Mouse (Mus musculus) urinary bladder, postnatal 25 days (tissue): ENCODE results near the gene Cnot4.
"Not testable (repeated sequence)": the region's sequence is repeated elsewhere in the genome, so short reads cannot be mapped to it uniquely, and the experiment has no call there.

Experiments used
- DNase-seq: peaks from one replicate; pipeline ENCODE4 v3.0.0; 2022; ENCODE audit warnings: low spot score

Cnot4 gene

GRCm38 (mm10) chr6:35133579-35134488, at the start of gene Cnot4:
Gene Cnot4 (minus strand): TSS chr6:35133724.
- peak; percentile 92 for DNase-seq

GRCm38 (mm10) chr6:35179299-35179698, 45.8 kb upstream of the Cnot4 start:
- not testable (repeated sequence) for DNase-seq

- no peak for DNase-seq
These were observed 44.2 kb upstream of the Cnot4 start for GRCm38 (mm10) chr6:35177650-35178272.

- DNase-seq = peak; percentile 73
These were observed 43.6 kb upstream of the Cnot4 start, which contains the start of gene Nup205 for GRCm38 (mm10) chr6:35176979-35177649. Gene Nup205 (plus strand): TSS chr6:35177421.

- DNase-seq = no peak
These were observed 39.7 kb upstream of the Cnot4 start for GRCm38 (mm10) chr6:35173181-35173580.

- DNase-seq = not testable (repeated sequence)
These were observed 38.5 kb upstream of the Cnot4 start for GRCm38 (mm10) chr6:35172028-35172427.

GRCm38 (mm10) chr6:35169250-35169649, 35.7 kb upstream of the Cnot4 start:
- DNase-seq = no peak

GRCm38 (mm10) chr6:35154540-35154939, 21.0 kb upstream of the Cnot4 start:
- DNase-seq = no peak

- DNase-seq = no peak
These were observed 14.3 kb upstream of the Cnot4 start for GRCm38 (mm10) chr6:35147726-35148422.

GRCm38 (mm10) chr6:35145569-35145968, 12.0 kb upstream of the Cnot4 start:
- DNase-seq = no peak

GRCm38 (mm10) chr6:35140351-35140750, 6.8 kb upstream of the Cnot4 start:
- DNase-seq = no peak

GRCm38 (mm10) chr6:35134844-35135243, 1.3 kb upstream of the Cnot4 start:
- DNase-seq = no peak

- DNase-seq = no peak
These were observed 312 bp downstream of the Cnot4 start for GRCm38 (mm10) chr6:35133246-35133578.

- DNase-seq = peak; percentile 19
These were observed 718 bp downstream of the Cnot4 start for GRCm38 (mm10) chr6:35132806-35133205.

- DNase-seq = no peak
These were observed 11.0 kb downstream of the Cnot4 start for GRCm38 (mm10) chr6:35122488-35122887.

- no peak for DNase-seq
These were observed 11.6 kb downstream of the Cnot4 start for GRCm38 (mm10) chr6:35121925-35122324.

- DNase-seq = no peak
These were observed 31.1 kb downstream of the Cnot4 start for GRCm38 (mm10) chr6:35102457-35102856.

- no peak for DNase-seq
These were observed 48.6 kb downstream of the Cnot4 start for GRCm38 (mm10) chr6:35084927-35085326.

GRCm38 (mm10) chr6:35075148-35075547, 58.4 kb downstream of the Cnot4 start:
- no peak for DNase-seq

GRCm38 (mm10) chr6:35071261-35071660, 62.3 kb downstream of the Cnot4 start:
- DNase-seq = no peak

GRCm38 (mm10) chr6:35062446-35062845, 71.1 kb downstream of the Cnot4 start:
- DNase-seq = no peak

- no peak for DNase-seq
These were observed 90.4 kb downstream of the Cnot4 start for GRCm38 (mm10) chr6:35043127-35043526.
